Mouse (Mus musculus): ENCODE measurements at regions not wholly inside any gene's neighbourhood (a gene's known extent, or its start where the extent isn't known, plus 50 kb on each side); places are given as distances from the start of the nearest gene placed in this dataset.

GRCm38 (mm10) chr16:45331236-45331635 lies 77.6 kb downstream of the Cd200 start:
- DNase-seq (ENCODE audit: low read depth) = no peak

- DNase-seq (ENCODE audit: low read depth) = peak; percentile 28
These were observed 78.6 kb downstream of the Cd200 start for GRCm38 (mm10) chr16:45330298-45330697.

- DNase-seq (ENCODE audit: low read depth) = no peak
These were observed 79.1 kb downstream of the Cd200 start for GRCm38 (mm10) chr16:45329716-45330115.

- no peak for DNase-seq (ENCODE audit: low read depth)
These were observed 81.8 kb downstream of the Cd200 start for GRCm38 (mm10) chr16:45327103-45327502.

GRCm38 (mm10) chr16:45311479-45311878 lies 87.4 kb downstream of the Btla start:
- DNase-seq (ENCODE audit: low read depth) = no peak
